Mouse (Mus musculus) hindbrain, embryonic 14.5 days (tissue): ENCODE data around the gene Resf1. TPM values are rescaled to one million over a fixed set of nuclear protein-coding genes. Genes with fewer than 3 reads are reported as not detected.
"Not testable (repeated sequence)": the region's sequence is repeated elsewhere in the genome, so short reads cannot be mapped to it uniquely, and the experiment has no call there.

Experiments
- ATAC-seq: fragments of 200-750 bp; cut with Nextera tagmentation; 2 replicates; pipeline ENCODE4 v1.8.0; 2017; ENCODE audit warnings: moderate number of reproducible peaks, mild to moderate bottlenecking, moderate TSS enrichment, moderate library complexity; ENCODE audit not compliant: low FRiP score
- DNase-seq: peaks from one replicate; pipeline ENCODE4 v3.0.0-alpha.2; 2015; ENCODE audit warnings: low spot score
- H3K27ac ChIP-seq: fragments of 300-500 bp; sonication (generic); 2 replicates; pipeline ENCODE4 v1.5.1; 2014; ENCODE audit warnings: mild to moderate bottlenecking, moderate library complexity
- H3K27me3 ChIP-seq: fragments of 300-500 bp; sonication (generic); 2 replicates; pipeline ENCODE4 v1.6.1; 2014; ENCODE audit warnings: mild to moderate bottlenecking, low read length, mixed read lengths; ENCODE audit not compliant: control insufficient read depth, insufficient read depth
- H3K36me3 ChIP-seq: fragments of 300-500 bp; sonication (generic); replicated peaks from 2 replicates; pipeline ENCODE4 v1.6.1; 2014; ENCODE audit not compliant: control insufficient read depth, insufficient read depth
- H3K4me1 ChIP-seq: fragments of 300-500 bp; sonication (generic); replicated peaks from 2 replicates; pipeline ENCODE4 v1.6.1; 2014; ENCODE audit warnings: antibody characterized with exemption, low read length, mixed read lengths; ENCODE audit not compliant: control insufficient read depth, insufficient read depth
- H3K4me2 ChIP-seq: fragments of 300-500 bp; sonication (generic); replicated peaks from 2 replicates; pipeline ENCODE4 v1.6.1; 2014; ENCODE audit warnings: mild to moderate bottlenecking, moderate library complexity
- H3K4me3 ChIP-seq: fragments of 300-500 bp; sonication (generic); replicated peaks from 2 replicates; pipeline ENCODE4 v1.5.1; 2014; ENCODE audit warnings: mild to moderate bottlenecking, low read length
- H3K9ac ChIP-seq: fragments of 300-500 bp; sonication (generic); 2 replicates; pipeline ENCODE4 v1.6.1; 2014
- H3K9me3 ChIP-seq: fragments of 300-500 bp; sonication (generic); 2 replicates; pipeline ENCODE4 v1.6.1; 2016; ENCODE audit warnings: low read length; ENCODE audit not compliant: control insufficient read depth
- WGBS: fragments of 180-500 bp; shearing (Covaris S2); extraction: QIAGEN DNeasy Blood & Tissue Kit; methylation state at CpG from one replicate; pipeline ENCODE4 v1.1.7; 2014; 5-methylcytosine and 5-hydroxymethylcytosine counted together
- polyA plus RNA-seq: library from polyadenylated mRNA; unstranded; fragments of >200 nt; fragmentation: Nextera tagmentation; extraction: Ambion mirVana; gene quantifications from 2 replicates; pipeline ENCODE4 v1.2.1, GENCODE M21; 2014

Resf1 gene
- polyA plus RNA-seq, 1 experiment from 2014 or later = 30.0 TPM

DNA sequence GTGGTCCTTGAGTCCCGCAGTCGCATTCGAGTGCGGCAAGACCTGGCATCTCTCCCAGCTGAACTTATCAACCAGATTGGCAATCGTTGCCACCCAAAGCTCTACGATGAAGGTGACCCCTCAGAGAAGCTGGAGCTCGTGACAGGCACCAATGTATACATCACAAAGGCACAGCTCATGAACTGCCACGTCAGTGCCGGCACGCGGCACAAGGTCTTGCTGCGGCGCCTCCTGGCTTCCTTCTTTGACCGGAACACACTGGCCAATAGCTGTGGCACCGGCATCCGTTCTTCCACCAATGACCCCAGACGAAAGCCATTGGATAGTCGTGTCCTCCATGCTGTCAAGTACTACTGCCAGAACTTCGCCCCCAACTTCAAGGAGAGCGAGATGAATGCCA lies 53.3 kb downstream of the Resf1 start:
- H3K36me3 ChIP-seq, H3K27me3 ChIP-seq, ATAC-seq, H3K27ac ChIP-seq, H3K4me2 ChIP-seq, H3K9me3 ChIP-seq, H3K4me1 ChIP-seq, H3K4me3 ChIP-seq, DNase-seq, H3K9ac ChIP-seq: not testable (repeated sequence)
- 96% methylated on average over 20 of the region's 20 CpGs for WGBS

GRCm38 (mm10) chr6:149365975-149366374 lies 56.8 kb downstream of the Resf1 start:
- not testable (repeated sequence) for H3K9ac ChIP-seq, H3K36me3 ChIP-seq, H3K4me3 ChIP-seq, H3K4me2 ChIP-seq, ATAC-seq, H3K9me3 ChIP-seq, H3K27me3 ChIP-seq, H3K27ac ChIP-seq, H3K4me1 ChIP-seq, DNase-seq
- WGBS = 93% methylated on average over 2 of the region's 2 CpGs

GRCm38 (mm10) chr6:149366403-149366802 lies 57.2 kb downstream of the Resf1 start:
- WGBS = 92% methylated on average over 2 of the region's 2 CpGs
- no peak for DNase-seq
- Histone ChIP-seq H3K9ac (no peak overlapping the region), H3K4me2 (no peak overlapping the region), H3K4me1 (no peaks in the 10 kb centered on the region), H3K9me3 (no peaks in the 10 kb centered on the region), H3K4me3 (no peak overlapping the region), H3K36me3 (no peaks in the 10 kb centered on the region), H3K27ac (no peak overlapping the region), H3K27me3 (no peaks in the 10 kb centered on the region)
- no peak for ATAC-seq

DNA sequence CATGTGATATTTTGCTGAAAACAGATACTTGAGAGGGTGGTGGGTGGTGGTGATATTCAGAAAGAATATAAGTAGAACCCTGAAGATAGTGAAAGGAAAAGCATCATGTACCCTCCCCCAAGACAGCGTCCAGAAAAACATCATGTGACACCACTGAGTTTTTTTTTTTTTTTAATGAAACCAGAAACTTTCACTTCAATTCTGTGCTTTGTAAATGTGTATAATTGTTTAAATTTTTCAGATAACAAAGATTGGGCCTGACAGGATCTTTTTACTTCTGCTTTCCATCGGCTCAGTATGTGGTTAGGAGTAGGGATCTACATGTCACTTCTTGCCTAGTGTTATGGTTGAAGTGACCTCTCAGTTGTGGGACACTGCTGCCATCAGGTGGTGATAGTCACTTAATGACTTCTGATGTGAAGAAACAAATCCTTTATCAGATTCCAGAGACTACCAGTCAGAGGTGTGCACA lies 65.8 kb downstream of the Resf1 start:
- Histone ChIP-seq H3K36me3 (no peaks in the 10 kb centered on the region), H3K27ac (no peak overlapping the region), H3K4me3 (no peak overlapping the region), H3K9me3 (no peaks in the 10 kb centered on the region), H3K27me3 (no peaks in the 10 kb centered on the region), H3K4me2 (no peak overlapping the region), H3K4me1 (no peaks in the 10 kb centered on the region), H3K9ac (no peak overlapping the region)
- WGBS = 66% methylated on average over 2 of the region's 2 CpGs
- DNase-seq (peak; percentile 68), ATAC-seq (no peak)

DNA sequence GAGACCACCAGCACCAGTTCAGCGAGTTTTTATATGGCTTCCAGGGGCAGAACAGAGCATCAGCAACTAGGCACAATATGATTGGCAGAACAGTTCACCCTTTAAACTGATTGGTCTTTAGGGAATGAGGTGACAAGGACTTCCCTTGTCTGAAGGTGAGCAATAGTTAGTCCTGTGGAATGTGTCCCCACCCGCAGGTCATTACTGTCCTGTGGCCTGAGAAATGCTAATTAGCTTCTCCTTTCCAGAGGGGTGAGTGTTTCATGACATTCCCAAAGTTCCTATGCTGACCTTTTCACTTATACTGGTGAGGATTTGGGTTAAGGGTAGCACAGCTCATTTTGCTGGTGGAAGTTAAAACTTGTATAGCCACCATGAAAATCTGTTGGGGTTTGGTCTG lies 74.3 kb downstream of the Resf1 start:
- H3K4me2 ChIP-seq = no peak overlapping the region
- no peaks in the 10 kb centered on the region for H3K36me3 ChIP-seq
- H3K9me3 ChIP-seq = no peaks in the 10 kb centered on the region
- H3K27me3 ChIP-seq = no peaks in the 10 kb centered on the region
- H3K27ac ChIP-seq = no peak overlapping the region
- no peak overlapping the region for H3K4me3 ChIP-seq
- DNase-seq = no peak
- H3K4me1 ChIP-seq = 0 out of 2 replicates have a peak, but pooled peaks cover 4% of the 10 kb centered on the region
- no peak for ATAC-seq
- no peak overlapping the region for H3K9ac ChIP-seq
- WGBS = 83% methylated on average over 2 of the region's 2 CpGs

Other genes starting within 250 kb of the Resf1 start
- 18.4 and 21.1 TPM in 2 replicates for gene Dennd5b, start 207.7 kb upstream of the Resf1 start, polyA plus RNA-seq
- gene Gm10203, start 179.2 kb upstream of the Resf1 start, polyA plus RNA-seq = not detected in 2 replicates
- 6.4 and 6.8 TPM in 2 replicates for gene Etfbkmt, start 169.6 kb upstream of the Resf1 start, polyA plus RNA-seq
- gene Amn1, start 120.7 kb upstream of the Resf1 start, polyA plus RNA-seq = 104 and 110 TPM in 2 replicates
- 40.9 and 44.6 TPM in 2 replicates for gene Bicd1, start 99.5 kb downstream of the Resf1 start, polyA plus RNA-seq